Mouse (Mus musculus) CD8-positive naive resting alpha-beta T cell, adult 2 months (primary cell): ENCODE results near the gene Gm3047.
"Not testable (repeated sequence)": the region's sequence is repeated elsewhere in the genome, so short reads cannot be mapped to it uniquely, and the experiment has no call there.

Experiments
- DNase-seq, 2 experiments: peaks; one replicate each; pipeline ENCODE4 v3.0.0; 2022; ENCODE audit warnings: low read depth in 2 of 2, low spot score in 2 of 2

Gene Gm3047

DNA sequence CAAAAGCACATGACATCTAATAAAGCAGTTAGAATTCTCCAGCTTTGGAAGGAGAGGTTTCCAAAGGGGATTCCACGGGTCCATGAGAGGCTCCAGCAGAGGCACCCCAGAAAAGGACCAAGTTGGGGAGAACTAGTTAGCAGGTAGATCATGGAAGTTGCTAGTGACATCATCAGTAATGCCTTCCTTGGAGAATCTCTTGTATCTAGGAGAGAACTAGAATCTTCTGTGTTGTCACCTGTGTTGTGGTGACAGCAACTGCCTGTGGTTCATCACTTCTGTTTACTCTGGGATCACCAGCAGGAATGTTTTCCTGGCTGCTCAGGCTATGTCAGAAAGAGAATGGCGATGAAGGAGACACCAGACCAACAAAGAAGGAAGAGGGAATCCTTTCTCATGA, at the start of gene Gm3047:
Gene Gm3047 (plus strand): TSS at position 301 of the 400 bp plus-strand sequence.
- DNase-seq, result not testable (repeated sequence)
